Mouse (Mus musculus): ENCODE data around the gene Pou5f1.

The Pou5f1 gene

DNA sequence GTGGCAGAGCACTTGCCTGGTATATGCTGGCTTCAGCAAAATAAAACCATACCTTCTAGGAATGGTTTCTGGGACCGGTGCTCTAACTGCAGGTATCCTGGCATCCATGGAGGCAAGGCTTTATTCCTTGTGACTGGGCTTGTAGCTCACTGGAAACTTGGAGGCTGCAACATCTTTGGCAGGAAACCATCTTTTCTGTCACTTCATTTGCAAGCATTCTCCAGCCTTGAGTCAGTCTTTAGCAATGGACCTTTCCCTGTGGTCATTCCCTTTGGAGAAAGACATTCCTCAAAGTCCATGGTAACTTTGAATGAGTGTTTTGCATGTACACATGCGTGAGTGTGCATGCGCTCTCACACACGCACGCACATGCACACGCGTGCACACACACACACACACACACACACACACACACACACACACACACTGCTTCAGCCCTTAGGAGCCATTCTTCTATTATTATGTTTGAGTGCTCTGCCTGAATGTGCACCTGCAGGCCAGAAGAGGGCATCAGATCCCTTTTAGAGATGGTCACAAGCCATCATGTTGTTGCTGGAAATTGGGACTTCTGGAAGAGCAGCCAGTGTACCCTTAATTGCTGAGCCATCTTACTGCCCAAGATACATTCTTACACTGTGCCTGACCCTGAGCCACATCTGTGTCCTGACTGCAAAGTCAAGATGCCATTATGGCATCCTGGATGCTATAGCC lies 7.3 kb downstream of the Pou5f1 start:
- DNase-seq (ENCODE audit: low spot score in 2 of 2), result no peak

DNA sequence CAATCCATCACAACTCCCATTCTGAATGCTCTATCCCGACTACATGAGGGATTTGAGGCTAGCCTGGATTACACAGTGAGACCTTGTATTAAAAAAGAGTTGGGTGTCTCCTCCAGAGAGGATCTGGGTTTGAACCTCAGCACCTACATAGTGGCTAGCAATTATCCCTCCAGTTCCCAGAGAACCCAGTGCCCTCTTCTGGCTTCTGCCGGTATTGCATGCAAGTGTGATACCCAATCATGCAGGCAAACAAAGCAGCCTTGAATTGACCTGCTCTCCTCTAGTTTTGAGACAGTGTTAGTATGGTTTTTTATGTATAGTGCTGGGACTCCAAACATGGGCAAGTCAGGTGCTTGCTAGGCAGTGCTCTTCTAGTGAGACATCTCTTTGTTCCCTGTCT lies 8.1 kb downstream of the Pou5f1 start:
- DNase-seq (ENCODE audit: low spot score in 2 of 2), result peak; percentile 58 to 82

DNA sequence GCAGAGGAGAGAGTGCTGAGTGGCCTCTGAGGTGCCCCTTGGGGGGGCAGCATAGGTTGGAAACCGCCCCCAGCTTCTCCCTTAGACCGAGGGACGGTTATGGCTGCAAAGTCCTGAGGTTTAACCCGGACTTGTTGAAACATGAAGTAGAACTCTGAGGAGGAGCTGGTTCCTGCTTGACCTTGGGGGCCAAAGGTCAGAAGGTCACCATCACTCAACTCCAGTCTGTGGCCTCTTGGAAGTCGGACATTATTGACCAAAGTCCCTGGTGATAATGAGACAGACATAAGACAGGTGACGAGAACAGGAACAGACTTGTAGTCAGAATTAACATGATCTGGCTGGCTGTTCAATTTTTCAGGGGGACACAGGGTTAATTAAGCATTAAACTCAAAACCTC lies 8.9 kb downstream of the Pou5f1 start:
- no peak for DNase-seq (ENCODE audit: low spot score in 2 of 2)

DNA sequence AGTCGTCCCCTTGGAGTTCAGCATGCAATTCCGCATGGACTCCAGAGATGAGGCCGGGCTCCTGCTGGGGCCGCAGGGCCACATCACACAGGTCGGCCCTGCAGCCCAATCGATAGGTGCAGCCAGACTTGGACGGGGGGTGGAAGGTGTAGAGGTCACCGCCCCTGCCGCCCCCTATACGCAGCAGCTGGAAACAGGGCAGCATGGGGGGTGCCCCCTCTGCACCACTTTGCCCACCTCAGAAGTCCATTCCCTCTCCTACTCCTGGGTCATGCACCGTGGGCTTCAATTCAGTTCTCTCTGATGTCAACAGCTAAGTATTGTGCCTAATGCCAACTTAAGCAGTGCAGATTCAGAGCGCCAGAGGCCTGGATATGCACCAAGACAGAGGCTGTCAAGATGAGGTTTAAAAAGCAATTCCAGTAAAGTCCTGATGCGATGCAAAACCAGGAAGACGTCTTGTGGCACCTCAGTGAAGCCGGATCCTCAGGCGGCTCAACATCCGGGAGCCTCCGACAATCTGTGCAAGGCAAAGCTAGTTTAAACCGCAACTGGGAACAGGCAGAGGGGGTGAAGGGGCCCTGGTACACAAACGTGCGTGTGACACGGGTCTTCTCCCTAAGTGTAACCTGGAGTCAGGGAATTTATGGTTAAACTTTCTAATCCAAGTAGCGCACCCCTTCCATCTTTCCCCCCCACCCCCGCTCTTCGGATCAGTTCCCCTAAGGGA lies 10.3 kb downstream of the Pou5f1 start:
- no peak for DNase-seq (ENCODE audit: low spot score in 2 of 2)

DNA sequence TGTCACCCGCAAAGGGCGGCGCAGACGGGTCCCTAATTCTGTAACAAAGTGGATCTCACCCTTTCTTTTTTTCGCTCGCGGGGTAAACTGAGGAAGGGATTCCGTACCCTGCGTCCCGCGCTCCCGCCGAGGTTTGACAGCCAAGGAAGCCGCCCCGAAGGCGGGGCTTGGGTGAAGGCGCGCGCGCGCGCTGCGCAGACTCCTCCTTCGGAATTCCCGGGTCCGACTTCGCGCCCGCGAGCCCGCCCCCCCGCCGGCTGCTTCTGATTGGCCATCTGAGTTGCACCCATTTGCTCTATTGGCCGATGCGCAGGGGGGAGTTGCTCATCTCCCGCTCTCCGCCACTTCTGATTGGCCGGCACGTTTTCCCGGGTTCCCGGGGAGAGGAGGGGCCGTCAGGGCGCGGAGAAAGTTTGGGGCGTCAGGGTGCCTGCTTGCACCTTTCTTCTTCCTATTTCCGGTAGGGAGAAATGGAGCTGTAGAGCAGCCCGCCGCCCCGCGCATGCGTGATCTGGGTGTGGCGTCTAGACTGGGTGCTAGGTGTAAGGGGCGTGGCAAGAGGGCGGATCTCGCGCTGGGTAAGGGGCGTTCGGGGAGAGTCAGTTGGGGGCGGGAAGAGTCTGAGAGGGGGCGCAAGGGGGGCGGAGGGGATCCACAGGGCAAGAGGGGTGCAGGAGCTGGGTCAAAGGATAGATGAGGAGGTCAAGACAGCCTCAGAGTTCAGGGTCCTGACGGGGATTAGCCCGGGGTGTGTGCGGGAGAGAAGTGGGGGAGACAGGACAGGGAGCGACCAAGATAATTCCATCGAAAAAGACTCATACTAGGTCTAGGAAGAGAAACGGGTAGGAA lies 11.1 kb downstream of the Pou5f1 start, which contains the start of the genes Tcf19 and Cchcr1:
TSS of gene Tcf19 (minus strand) at position 173 of the 849 bp plus-strand sequence.
TSS of gene Cchcr1 (plus strand) at position 449 of the 849 bp plus-strand sequence.
- peak; percentile 96 to 97 for DNase-seq (ENCODE audit: low spot score in 2 of 2)

DNA sequence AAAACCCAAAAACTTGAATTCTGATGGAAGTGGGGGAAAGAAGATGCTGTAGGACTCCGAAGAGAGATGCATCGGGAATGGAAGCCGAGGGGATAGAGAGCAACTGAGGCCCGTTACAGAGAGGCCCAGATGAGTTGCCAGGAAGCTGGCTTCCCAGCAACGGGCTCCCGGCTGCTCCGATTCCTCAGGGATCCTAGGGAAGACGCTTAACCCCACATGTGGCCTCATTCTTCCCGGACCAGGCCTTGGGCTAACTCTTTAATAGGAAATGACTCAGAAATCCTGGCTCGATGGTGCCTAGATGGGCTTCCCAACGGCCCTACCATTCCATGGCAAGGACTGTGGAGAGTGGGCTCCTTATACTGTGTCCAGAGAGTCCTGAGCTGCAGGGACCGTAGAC lies 11.7 kb downstream of the Pou5f1 start:
- DNase-seq (ENCODE audit: low spot score in 2 of 2), result no peak

DNA sequence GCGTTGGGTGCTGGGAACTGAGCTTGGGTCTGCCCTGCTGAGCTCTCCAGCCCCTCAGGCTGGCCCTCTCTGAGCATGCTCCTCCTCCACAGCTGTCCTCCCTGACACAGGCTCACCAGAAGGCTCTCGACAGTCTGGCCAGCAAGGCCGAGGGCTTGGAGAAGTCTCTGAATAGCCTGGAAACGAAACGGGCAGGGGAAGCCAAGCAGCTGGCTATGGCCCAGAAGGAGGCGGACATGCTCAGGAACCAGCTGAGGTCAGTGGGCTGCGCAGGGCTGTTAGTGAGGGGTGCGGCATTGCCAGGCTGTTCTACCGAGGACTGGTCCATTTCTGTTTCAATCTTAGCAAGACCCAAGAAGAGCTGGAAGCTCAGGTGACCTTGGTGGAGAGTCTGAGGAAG lies 18.5 kb downstream of the Pou5f1 start:
- no peak for DNase-seq (ENCODE audit: low spot score in 2 of 2)

DNA sequence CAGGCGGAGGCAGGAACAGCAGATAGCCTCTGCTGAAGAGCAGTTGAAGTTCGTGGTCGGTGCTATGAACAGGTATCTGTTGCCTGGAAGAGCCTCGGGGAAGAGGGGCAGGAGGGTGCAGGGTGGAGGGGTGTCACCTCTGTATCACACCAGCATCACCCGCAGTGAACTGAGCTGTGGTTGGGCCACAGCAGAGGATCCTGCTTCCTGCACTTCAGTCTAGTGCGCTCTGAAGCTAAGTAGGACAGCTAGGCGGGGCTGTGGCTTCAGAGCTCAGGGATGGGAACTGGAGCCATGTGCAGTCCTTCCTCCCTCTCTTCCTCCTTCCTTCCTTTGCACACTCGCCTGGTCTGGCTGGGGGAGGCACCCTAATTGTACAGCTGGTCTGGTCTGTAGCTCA lies 20.8 kb downstream of the Pou5f1 start:
- no peak for DNase-seq (ENCODE audit: low spot score in 2 of 2)

DNA sequence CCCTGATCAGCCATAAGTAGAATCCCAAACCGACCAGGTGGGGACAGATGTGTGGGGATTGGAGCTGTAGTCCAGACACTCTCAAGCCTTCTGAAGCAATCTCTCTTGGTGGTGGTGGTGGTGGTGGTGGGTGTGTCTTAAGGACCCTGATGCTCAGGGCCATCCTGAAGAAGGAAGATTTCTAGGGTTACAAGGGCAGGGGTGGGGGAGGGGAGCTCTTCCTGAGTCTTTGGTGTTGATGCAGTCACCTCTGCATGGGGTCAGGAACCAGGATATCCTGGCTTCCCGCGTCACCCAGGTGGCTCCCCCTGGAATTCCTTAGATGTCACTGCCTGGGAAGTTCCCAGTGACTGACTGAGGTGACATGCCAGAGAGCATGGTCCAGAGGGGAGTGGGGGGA lies 26.5 kb downstream of the Pou5f1 start:
- DNase-seq (ENCODE audit: low spot score in 2 of 2), result no peak

DNA sequence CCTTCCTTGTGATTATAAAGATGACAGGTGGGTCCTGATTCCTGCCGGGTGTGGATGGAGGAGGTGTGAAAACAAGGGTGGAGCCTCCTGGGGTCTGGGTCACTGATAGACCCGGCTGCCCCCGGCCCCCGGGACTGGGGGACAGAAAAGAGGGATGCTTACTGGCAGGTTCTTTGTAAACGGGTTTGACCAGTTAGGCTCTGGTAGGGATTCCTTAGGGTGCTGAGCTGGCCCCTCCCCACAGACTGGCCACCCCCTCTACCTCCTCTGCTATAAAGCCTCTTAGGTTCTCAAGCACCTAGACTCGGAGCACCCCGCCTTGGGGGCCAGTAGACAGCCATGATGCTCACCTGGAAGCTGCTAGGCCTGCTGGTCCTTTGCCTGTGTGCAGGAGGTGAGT lies 27.1 kb downstream of the Pou5f1 start, which contains the start of gene Psors1c2:
TSS of gene Psors1c2 (plus strand) at position 301 of the 400 bp plus-strand sequence.
- DNase-seq (ENCODE audit: low spot score in 2 of 2), result no peak

DNA sequence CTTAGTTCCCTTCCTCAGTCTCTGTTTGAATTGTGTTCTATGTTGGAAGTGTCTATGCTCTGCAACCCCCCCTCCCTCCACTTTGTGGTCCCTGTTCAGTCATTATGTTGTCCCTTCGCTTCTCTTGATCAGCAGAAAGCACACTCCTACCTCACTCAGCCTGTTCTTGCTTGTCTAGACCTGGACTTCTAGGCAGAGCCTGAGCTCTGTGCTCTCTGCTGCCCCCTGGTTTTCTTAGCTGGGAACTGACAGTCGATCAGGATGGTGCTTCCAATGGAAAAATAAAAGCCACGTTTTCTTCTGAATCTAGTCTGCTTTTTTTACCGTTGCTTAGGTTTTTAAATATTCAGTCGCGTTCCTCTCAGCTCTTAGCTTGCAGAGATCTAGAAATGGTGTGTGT lies 28.5 kb downstream of the Pou5f1 start:
- DNase-seq (ENCODE audit: low spot score in 2 of 2), result peak; percentile 66 to 80

DNA sequence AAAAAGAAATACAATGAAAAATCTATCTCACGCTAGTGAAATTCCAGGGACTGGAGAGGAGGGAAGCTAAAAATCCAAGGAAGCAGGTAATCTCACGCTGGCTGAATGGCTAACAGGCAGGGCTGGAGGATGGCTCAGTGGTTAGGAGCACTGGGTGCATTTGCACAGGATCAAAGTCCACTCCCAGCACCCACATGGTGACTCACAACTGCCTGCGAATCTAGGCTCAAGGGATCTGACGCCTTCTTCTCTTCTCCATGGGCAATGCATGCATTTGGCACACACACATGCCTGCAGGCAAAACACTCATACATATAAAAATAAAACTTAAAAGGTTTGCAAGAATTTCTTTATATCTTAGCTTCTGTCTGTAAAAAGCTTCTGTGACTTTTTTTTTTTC lies 31.6 kb downstream of the Pou5f1 start:
- no peak for DNase-seq (ENCODE audit: low spot score in 2 of 2)

DNA sequence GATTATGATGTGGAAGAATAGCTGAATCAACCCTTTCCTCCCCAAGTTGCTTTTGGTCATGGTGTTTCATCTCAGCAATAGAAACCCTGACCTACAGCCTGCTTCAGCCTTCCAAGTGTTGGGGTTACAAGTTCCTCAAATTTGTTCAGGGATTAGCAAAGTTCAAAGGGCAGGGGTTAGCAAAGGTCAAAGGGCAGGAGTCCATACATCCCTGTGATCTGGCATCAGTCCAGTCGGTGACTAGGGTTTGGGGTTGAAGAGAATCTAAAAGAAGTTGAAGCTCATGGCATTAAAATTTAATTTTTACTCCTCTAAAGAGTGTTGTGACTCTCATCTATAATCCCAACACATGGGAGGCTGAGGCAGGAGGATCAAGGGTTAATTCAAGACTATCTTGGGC lies 32.7 kb downstream of the Pou5f1 start:
- no peak for DNase-seq (ENCODE audit: low spot score in 2 of 2)

DNA sequence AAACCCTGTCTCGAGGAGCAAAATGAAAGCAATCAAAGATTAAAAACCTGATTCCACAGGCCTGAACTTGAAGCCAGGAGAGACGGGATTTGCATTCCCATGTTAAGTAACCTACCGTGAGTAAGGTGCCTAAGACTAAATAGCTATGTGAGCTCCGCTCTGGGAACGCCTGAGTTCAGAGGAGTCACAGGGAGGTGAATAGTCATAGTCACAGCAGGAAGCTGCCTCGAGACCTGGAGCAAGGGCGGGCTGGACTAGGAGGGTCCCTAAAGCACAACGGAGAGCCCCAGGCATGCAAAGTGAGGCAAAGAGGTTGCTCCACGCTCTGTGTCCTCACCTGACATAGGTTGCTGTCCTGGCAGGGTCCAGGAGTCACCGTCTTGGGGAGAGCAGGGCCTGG lies 33.7 kb downstream of the Pou5f1 start:
- no peak for DNase-seq (ENCODE audit: low spot score in 2 of 2)

DNA sequence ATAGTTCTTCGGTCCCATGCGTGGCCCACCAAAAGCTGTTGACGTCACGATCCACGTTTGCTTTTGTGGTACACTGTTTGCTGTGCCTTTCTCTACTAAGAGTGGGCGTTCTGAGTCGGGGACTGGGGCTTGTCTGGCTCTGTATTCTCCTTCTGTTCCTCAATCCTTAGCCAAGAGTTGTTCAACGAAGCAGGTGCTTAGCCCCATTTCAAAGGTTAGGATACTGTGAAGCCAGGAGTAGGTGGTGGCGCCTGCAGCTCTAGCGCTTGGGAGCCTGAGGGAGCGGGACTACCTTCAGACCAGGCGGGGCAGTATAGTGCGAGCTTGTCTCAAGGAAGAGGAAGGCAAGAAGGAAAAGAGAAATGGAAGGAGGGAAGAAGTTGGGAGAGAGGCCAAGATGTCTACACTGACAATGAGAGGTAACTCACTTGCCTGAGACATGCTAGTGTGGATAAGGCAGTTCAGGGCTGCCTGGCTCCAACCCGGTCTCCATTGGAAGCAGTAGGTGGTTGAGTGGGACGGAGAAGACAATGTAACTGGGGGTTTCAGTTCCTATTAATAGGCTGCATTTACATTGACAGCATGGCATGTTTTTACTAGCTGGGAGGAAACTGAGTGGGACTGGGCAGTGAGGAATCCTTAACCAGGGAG lies 37.1 kb downstream of the Pou5f1 start:
- DNase-seq (ENCODE audit: low spot score in 2 of 2), result no peak

DNA sequence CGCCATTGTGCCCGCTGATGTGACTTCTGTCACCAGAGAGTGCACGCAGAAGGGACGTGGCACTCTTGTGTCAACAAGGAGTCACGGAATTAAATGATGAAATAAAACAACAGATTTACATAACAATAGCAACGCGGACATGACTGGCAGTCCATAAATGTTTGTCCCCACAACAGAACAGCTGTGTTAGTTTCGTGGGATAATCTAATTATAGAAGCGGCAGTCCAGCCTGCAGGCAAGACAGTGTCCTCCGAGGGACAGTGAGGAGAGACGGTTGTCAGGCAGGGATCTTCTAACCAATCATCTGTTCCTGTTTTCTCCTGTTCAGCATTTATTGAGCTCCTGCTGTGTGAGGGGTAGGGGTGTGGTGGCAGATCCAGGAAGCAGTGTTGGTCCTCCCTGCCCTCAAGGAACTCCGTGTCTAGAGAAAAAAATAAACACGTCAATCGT lies 37.6 kb downstream of the Pou5f1 start:
- no peak for DNase-seq (ENCODE audit: low spot score in 2 of 2)

DNA sequence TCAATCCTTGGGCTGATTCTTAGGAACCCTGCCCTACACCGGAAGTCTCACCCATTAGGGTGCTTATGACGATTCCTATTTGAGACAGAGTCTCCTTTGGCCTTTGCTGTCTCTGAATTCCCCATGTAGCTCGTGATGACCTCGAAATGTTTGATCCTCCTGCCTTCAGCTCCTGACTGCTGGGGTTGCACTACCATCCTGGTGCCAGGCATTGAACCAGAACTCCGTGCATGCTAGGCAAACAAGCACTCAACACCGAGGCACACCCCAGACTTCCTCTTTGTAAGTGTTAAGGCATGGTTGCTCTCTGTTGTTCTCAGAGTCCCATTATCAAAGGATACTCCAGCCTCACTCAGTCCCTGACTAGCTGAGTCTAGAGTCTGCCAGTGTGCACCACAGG lies 38.2 kb downstream of the Pou5f1 start:
- no peak for DNase-seq (ENCODE audit: low spot score in 2 of 2)

DNA sequence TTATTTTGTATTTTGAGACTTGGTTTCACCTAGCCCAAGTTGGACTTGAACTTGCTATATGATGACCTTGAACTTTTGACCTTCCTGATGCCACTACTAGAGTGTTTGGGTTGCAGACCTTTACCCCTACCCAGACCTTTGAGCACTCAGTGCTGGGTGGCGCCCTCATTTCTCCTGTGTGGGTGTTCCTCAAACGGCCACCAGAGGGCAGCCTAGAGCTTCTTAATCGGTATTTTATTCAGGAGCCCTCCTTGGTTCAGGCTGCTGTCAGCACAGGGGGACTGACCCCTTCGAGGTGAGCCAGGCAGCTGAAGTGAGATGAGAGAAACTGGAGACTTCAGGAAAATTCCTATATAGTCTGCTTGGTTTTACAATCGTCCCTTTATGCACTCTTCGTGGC lies 38.9 kb downstream of the Pou5f1 start:
- DNase-seq (ENCODE audit: low spot score in 2 of 2), result peak; percentile 54 to 66

DNA sequence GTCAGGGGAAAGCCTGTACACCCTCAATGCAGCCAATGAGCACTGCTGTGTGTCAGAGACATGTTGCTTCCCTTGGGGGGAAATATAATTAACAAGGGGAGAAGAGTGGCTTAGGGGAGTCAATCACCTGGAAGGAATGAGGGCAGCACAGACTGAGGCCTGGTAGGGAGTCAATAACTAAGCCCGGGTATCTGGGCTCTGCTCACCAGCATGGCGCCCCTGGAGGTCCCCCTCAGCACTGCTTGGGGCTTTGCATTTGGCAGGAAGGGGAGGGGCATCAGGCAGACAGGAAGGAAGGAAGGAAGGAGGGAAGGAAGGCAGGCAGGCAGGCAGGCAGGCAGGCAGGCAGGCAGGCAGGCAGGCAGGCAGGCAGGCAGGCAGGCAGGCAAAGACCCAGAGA lies 41.6 kb downstream of the Pou5f1 start:
- DNase-seq (ENCODE audit: low spot score in 2 of 2), result no peak

DNA sequence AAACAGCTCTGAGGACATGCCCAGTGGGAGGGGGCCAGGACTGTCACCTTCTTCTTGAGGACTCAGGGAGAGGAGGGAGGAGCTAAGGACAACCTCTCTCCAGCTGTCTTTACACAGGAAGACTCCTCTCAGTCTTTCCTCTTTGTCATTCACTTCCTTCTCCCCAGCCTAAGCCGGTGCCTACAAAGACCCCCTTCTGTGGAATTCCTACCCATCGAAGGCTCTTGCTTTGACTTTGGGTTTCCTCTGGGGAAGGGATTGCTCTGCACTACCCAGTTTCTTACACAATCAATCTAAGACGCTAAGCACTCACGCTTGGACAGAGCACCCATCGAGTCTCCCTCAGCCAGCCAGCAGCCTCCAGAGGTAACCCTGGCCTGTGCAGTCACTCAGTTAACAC lies 42.8 kb downstream of the Pou5f1 start:
- no peak for DNase-seq (ENCODE audit: low spot score in 2 of 2)

DNA sequence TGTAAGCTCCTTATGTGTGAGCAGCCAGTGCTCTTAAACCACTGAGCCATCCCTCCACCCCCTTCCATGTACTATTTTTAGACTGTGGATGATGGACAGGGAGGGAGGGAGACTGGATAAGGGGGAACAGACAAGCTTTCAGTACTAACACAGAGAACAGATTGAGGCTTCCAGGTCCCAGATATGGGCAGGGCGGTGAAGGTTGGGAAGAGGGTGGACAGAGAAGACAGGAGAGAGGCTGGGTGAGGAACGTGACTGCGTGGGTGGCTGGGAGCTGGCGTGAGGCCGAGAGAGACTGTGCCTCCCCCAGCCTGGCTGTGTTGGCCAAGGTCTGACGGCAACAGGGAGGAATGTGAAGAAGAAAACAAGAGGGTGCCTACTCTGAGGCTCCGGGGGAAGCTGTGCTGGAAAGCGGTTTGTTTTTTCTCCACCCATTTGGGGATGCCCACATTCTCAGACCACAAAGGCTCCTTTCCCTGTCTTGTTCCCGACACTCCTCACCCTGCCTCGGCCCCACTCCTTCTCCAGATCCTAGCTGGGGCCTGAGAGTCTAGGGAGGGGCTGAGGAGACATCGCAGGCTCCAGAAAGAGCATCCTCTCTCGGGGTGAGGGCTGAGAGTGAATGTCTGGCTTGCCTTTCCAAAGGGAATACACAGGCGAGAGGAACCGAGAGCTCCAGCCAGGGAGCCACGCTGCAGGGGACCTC lies 43.8 kb downstream of the Pou5f1 start:
- DNase-seq (ENCODE audit: low spot score in 2 of 2), result peak in 1 of 2 experiments; percentile 38
